Mouse (Mus musculus): ENCODE data around the gene Galnt2. TPM values are rescaled to one million over a fixed set of nuclear protein-coding genes. Genes with fewer than 3 reads are reported as not detected.

The Galnt2 gene
- polyA plus RNA-seq, 1 experiment from 2014 or later = 54.3 TPM

DNA sequence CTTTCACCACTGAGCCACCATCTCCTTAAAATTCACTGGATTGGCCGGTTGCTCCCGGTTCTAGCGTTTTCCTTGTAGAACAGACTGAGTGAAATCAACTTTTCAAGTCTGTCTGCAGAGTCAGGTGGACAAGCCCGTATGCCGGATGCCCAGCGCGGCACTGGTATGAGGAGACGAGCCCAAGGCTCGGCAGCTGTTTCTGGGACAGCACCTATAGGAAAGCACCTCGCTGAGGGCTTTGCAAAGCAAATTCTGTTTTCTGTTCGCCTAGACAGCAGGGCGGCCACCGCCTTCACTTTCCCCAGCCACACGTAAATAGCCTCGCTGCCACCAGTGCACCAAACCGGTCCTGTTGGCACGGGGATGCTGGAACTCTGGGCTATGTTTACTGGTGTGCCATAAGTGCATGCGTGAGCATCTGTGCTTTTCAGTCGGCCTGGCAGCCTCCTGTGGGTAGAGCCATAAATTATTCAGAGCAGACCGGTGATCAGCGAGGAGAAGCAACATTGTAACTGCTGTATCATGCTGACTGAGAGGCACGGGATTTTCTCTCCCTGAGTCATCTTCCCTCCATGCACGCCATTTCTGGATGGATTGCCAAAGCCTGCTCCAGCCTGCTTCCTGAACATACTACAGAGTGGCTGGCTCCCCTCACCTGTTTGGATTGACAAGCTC lies 155.2 kb downstream of the Galnt2 start:
- WGBS = 79% methylated on average over 23 of the region's 23 CpGs
- no peak overlapping the region for H3K4me2 ChIP-seq (replicated peaks; ENCODE audit: low read depth, low read length)
- no peaks in the 10 kb centered on the region for H3K9me3 ChIP-seq (ENCODE audit: low read length)
- H3K36me3 ChIP-seq (ENCODE audit: insufficient read depth, low read length) = no peaks in the 10 kb centered on the region
- no peaks in the 10 kb centered on the region for H3K4me1 ChIP-seq (ENCODE audit: insufficient read depth, low read depth, low read length)
- H3K9ac ChIP-seq (replicated peaks; ENCODE audit: low read depth) = no peak overlapping the region
- no peak overlapping the region for H3K4me3 ChIP-seq (ENCODE audit: low read depth, low read length)
- no peak for ATAC-seq
- H3K27me3 ChIP-seq (replicated peaks; ENCODE audit: insufficient read depth, low read length) = no peaks in the 10 kb centered on the region
- TF ChIP-seq EP300 (IDR thresholded peaks at IDR 0.05) (no peak), CTCF (IDR thresholded peaks at IDR 0.05) (no peak)
- DNase-seq (ENCODE audit: low spot score) = no peak
- no peak overlapping the region for H3K27ac ChIP-seq (ENCODE audit: low read length)

DNA sequence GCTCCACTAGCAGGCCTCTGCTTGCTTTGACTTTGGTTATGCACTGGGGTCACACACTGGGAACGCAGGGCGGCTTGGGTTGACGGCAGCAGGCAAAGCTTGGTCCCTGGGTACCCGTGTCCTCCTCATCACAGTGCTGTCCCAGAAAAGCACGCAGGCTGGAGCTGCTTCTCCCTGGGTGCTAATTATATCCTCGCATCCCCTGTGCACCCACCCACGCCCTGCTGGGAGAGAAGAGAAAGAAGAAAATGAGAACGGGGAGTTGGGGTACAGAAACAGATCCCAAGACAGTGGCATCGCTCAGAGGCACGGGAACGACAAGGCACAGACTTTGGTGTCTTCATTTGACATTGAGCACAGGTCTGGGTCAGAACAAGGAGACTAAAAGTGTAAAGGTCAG lies 158.3 kb downstream of the Galnt2 start:
- Histone ChIP-seq H3K27me3 (replicated peaks; ENCODE audit: insufficient read depth, low read length) (no peaks in the 10 kb centered on the region), H3K4me1 (ENCODE audit: insufficient read depth, low read depth, low read length) (no peaks in the 10 kb centered on the region), H3K4me3 (ENCODE audit: low read depth, low read length) (no peak overlapping the region), H3K27ac (ENCODE audit: low read length) (no peak overlapping the region), H3K9me3 (ENCODE audit: low read length) (no peaks in the 10 kb centered on the region), H3K4me2 (replicated peaks; ENCODE audit: low read depth, low read length) (no peak overlapping the region), H3K9ac (replicated peaks; ENCODE audit: low read depth) (no peak overlapping the region), H3K36me3 (ENCODE audit: insufficient read depth, low read length) (no peaks in the 10 kb centered on the region)
- DNase-seq (ENCODE audit: low spot score) (no peak), ATAC-seq (no peak)
- TF ChIP-seq EP300 (IDR thresholded peaks at IDR 0.05) = no peak
- no peak for TF ChIP-seq CTCF (IDR thresholded peaks at IDR 0.05)
- 81% methylated on average over 11 of the region's 11 CpGs for WGBS

- TF ChIP-seq EP300 (IDR thresholded peaks at IDR 0.05) (no peak), CTCF (IDR thresholded peaks at IDR 0.05) (no peak)
- Histone ChIP-seq H3K27ac (ENCODE audit: low read length) (no peak overlapping the region), H3K4me2 (replicated peaks; ENCODE audit: low read depth, low read length) (no peak overlapping the region), H3K4me1 (ENCODE audit: insufficient read depth, low read depth, low read length) (no peaks in the 10 kb centered on the region), H3K9me3 (ENCODE audit: low read length) (no peaks in the 10 kb centered on the region), H3K4me3 (ENCODE audit: low read depth, low read length) (no peak overlapping the region), H3K27me3 (replicated peaks; ENCODE audit: insufficient read depth, low read length) (no peaks in the 10 kb centered on the region), H3K36me3 (ENCODE audit: insufficient read depth, low read length) (no peaks in the 10 kb centered on the region), H3K9ac (replicated peaks; ENCODE audit: low read depth) (no peak overlapping the region)
- DNase-seq (ENCODE audit: low spot score) = no peak
- WGBS = 84% methylated on average over 7 of the region's 7 CpGs
- no peak for ATAC-seq
These were observed 160.0 kb downstream of the Galnt2 start for GRCm38 (mm10) chr8:124391191-124391590.

DNA sequence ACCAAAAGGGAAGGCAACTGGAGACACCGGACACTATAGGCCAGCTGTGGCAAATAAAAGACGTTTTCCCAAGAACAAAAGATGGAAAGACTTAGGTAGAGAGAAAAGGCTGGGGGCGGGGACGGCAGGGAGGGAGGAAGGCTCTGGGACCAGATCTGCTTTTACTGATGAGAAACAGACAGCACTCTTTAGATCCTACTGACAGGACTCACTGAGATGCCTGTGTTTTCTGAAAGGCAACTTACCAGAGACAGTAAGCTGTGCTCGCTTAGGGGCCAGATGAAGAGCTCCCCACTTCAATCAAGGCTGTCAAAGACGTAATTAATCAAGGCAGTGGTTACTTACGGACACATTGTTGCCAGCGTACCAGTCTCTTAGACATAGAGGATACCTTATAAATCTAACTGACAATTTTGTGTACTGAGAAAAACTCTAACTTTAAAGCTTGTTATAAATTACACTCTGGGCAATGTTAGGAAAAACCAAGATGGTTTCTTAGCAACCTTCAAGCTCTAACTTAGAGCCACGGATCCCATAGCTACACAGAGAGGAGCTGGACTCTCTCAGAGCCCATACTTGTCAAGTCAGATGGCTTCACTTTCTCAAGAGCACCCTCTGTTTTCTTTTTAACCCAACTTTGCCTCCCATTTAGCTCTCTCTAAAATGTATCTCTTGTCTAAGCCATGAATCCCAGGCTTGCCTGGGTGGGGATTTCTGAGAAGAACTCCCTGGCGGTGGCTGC lies 161.3 kb downstream of the Galnt2 start:
- ATAC-seq (no peak), DNase-seq (ENCODE audit: low spot score) (no peak)
- 61% methylated on average over 10 of the region's 10 CpGs for WGBS

DNA sequence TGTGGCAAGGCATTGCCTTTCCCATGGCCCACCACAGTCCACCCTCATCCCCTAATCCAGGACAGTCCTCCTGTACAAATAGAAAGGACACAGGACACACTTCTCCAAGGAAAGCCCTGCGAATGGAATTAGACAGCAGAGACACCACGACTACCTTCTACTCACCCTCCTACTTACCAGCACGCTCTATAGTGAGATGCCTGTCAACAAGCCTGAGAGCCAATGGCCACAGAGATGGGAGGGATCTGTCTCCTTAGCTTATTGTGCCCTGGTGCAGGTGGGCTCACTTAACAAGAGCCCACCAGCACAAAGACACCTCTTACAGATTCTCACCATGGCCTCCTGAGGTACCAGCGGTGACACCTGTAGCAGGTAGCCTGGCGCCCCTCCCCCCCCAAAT lies 161.8 kb downstream of the Galnt2 start:
- H3K4me2 ChIP-seq (replicated peaks; ENCODE audit: low read depth, low read length) = no peak overlapping the region
- no peak for TF ChIP-seq EP300 (IDR thresholded peaks at IDR 0.05)
- TF ChIP-seq CTCF (IDR thresholded peaks at IDR 0.05) = no peak
- H3K9me3 ChIP-seq (ENCODE audit: low read length) = no peaks in the 10 kb centered on the region
- no peaks in the 10 kb centered on the region for H3K27me3 ChIP-seq (replicated peaks; ENCODE audit: insufficient read depth, low read length)
- ATAC-seq (no peak), DNase-seq (ENCODE audit: low spot score) (no peak)
- WGBS = 74% methylated on average over 5 of the region's 5 CpGs
- H3K4me1 ChIP-seq (ENCODE audit: insufficient read depth, low read depth, low read length) = no peaks in the 10 kb centered on the region; the same call in 1 of the 2 replicates
- H3K9ac ChIP-seq (replicated peaks; ENCODE audit: low read depth) = no peak overlapping the region
- no peak overlapping the region for H3K4me3 ChIP-seq (ENCODE audit: low read depth, low read length)
- H3K27ac ChIP-seq (ENCODE audit: low read length) = no peak overlapping the region
- H3K36me3 ChIP-seq (ENCODE audit: insufficient read depth, low read length) = no peaks in the 10 kb centered on the region

More for the DNA sequence above, 161.3 kb downstream of the Galnt2 start:
- Histone ChIP-seq H3K36me3 (ENCODE audit: insufficient read depth, low read length) (no peaks in the 10 kb centered on the region), H3K4me3 (ENCODE audit: low read depth, low read length) (no peak overlapping the region), H3K27ac (ENCODE audit: low read length) (no peak overlapping the region), H3K9ac (replicated peaks; ENCODE audit: low read depth) (no peak overlapping the region), H3K4me2 (replicated peaks; ENCODE audit: low read depth, low read length) (no peak overlapping the region), H3K9me3 (ENCODE audit: low read length) (no peaks in the 10 kb centered on the region), H3K4me1 (ENCODE audit: insufficient read depth, low read depth, low read length) (no peaks in the 10 kb centered on the region; the same call in 1 of the 2 replicates), H3K27me3 (replicated peaks; ENCODE audit: insufficient read depth, low read length) (no peaks in the 10 kb centered on the region)
- TF ChIP-seq EP300 (IDR thresholded peaks at IDR 0.05) = no peak
- no peak for TF ChIP-seq CTCF (IDR thresholded peaks at IDR 0.05)

GRCm38 (mm10) chr8:124393927-124394326 lies 162.7 kb downstream of the Galnt2 start:
- no peak overlapping the region for H3K27ac ChIP-seq (ENCODE audit: low read length)
- no peaks in the 10 kb centered on the region for H3K9me3 ChIP-seq (ENCODE audit: low read length)
- no peak for DNase-seq (ENCODE audit: low spot score)
- H3K4me1 ChIP-seq (ENCODE audit: insufficient read depth, low read depth, low read length) = no peaks in the 10 kb centered on the region; the same call in 1 of the 2 replicates
- H3K4me3 ChIP-seq (ENCODE audit: low read depth, low read length) = no peak overlapping the region
- H3K27me3 ChIP-seq (replicated peaks; ENCODE audit: insufficient read depth, low read length) = no peaks in the 10 kb centered on the region
- H3K4me2 ChIP-seq (replicated peaks; ENCODE audit: low read depth, low read length) = no peak overlapping the region
- WGBS = 79% methylated on average over 4 of the region's 4 CpGs
- ATAC-seq = no peak
- no peak overlapping the region for H3K9ac ChIP-seq (replicated peaks; ENCODE audit: low read depth)
- TF ChIP-seq EP300 (IDR thresholded peaks at IDR 0.05) (no peak), CTCF (IDR thresholded peaks at IDR 0.05) (peak; percentile 40)
- H3K36me3 ChIP-seq (ENCODE audit: insufficient read depth, low read length) = no peaks in the 10 kb centered on the region
